Mouse (Mus musculus) midbrain, embryonic 13.5 days (tissue): ENCODE measurements around the gene Hist1h3b. TPM values are rescaled to one million over a fixed set of nuclear protein-coding genes. Genes with fewer than 3 reads are reported as not detected.
"Not testable (repeated sequence)": the region's sequence is repeated elsewhere in the genome, so short reads cannot be mapped to it uniquely, and the experiment has no call there.

ENCODE experiments used
- ATAC-seq: fragments of 200-750 bp; cut with Nextera tagmentation; 2 replicates; pipeline ENCODE4 v1.8.0; 2017; ENCODE audit warnings: mild to moderate bottlenecking, moderate TSS enrichment, moderate library complexity
- H3K27ac ChIP-seq: fragments of 300-500 bp; sonication (generic); 2 replicates; pipeline ENCODE4 v1.5.1; 2015; ENCODE audit warnings: inconsistent platforms, mild to moderate bottlenecking, moderate library complexity
- H3K27me3 ChIP-seq: fragments of 300-500 bp; sonication (generic); 2 replicates; pipeline ENCODE4 v1.6.1; 2015; ENCODE audit warnings: mild to moderate bottlenecking, inconsistent platforms
- H3K36me3 ChIP-seq: fragments of 300-500 bp; sonication (generic); 2 replicates; pipeline ENCODE4 v1.6.1; 2015; ENCODE audit warnings: mild to moderate bottlenecking, inconsistent platforms
- H3K4me1 ChIP-seq: fragments of 300-500 bp; sonication (generic); replicated peaks from 2 replicates; pipeline ENCODE4 v1.6.1; 2015; ENCODE audit warnings: inconsistent platforms
- H3K4me2 ChIP-seq: fragments of 300-500 bp; sonication (generic); replicated peaks from 2 replicates; pipeline ENCODE4 v1.6.1; 2015; ENCODE audit warnings: moderate library complexity, mild to moderate bottlenecking, inconsistent platforms
- H3K4me3 ChIP-seq: fragments of 300-500 bp; sonication (generic); replicated peaks from 2 replicates; pipeline ENCODE4 v1.5.1; 2015; ENCODE audit warnings: mild to moderate bottlenecking, inconsistent platforms
- H3K9ac ChIP-seq: fragments of 300-500 bp; sonication (generic); replicated peaks from 2 replicates; pipeline ENCODE4 v1.6.1; 2015; ENCODE audit warnings: mild to moderate bottlenecking, inconsistent platforms
- H3K9me3 ChIP-seq: fragments of 300-500 bp; sonication (generic); 2 replicates; pipeline ENCODE4 v1.6.1; 2016; ENCODE audit warnings: mild to moderate bottlenecking, inconsistent platforms
- WGBS: fragments of 180-500 bp; shearing (Covaris S2); methylation state at CpG from one replicate; pipeline ENCODE4 v1.1.7; 2015; 5-methylcytosine and 5-hydroxymethylcytosine counted together
- polyA plus RNA-seq: library from polyadenylated mRNA; unstranded; fragments of >200 nt; fragmentation: Nextera tagmentation; extraction: Ambion mirVana; gene quantifications from 2 replicates; pipeline ENCODE4 v1.2.1, GENCODE M21; 2015

Gene Hist1h3b
- 6.3 and 8.7 TPM in 2 replicates for polyA plus RNA-seq

DNA sequence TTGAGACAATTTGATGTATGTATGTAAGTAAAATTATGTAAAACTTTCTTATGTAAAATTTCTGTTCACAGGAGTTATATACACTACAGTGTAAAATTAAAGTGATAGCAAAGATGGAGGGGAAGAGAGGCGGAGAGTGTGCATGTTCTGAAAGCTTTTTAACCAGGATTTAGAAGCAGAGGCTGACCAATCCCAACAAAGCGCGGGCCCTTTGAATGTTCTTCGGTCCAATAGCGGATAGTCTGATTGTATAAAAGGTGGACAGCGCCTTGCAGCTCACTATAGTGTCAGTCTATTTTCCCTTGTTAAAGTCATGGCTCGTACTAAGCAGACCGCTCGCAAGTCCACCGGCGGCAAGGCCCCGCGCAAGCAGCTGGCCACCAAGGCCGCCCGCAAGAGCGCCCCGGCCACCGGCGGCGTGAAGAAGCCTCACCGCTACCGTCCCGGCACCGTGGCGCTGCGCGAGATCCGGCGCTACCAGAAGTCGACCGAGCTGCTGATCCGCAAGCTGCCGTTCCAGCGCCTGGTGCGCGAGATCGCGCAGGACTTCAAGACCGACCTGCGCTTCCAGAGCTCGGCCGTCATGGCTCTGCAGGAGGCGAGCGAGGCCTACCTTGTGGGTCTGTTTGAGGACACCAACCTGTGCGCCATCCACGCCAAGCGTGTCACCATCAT, at the start of gene Hist1h3b:
Gene Hist1h3b, plus strand, starts transcription at position 201 of the 675 bp plus-strand sequence.
- H3K27ac ChIP-seq = peak within 1 kb of the TSS; percentile 93
- H3K4me1 ChIP-seq = peaks cover 23% of the 10 kb centered on the region
- peak; percentile 85 for ATAC-seq
- H3K4me3 ChIP-seq = peak within 1 kb of the TSS; percentile 43
- H3K9me3 ChIP-seq, H3K36me3 ChIP-seq, H3K27me3 ChIP-seq: not testable (repeated sequence)
- 0% methylated on average over 17 of the region's 47 CpGs for WGBS
- peak within 1 kb of the TSS; percentile 61 for H3K9ac ChIP-seq
- H3K4me2 ChIP-seq = peak within 1 kb of the TSS; percentile 68

DNA sequence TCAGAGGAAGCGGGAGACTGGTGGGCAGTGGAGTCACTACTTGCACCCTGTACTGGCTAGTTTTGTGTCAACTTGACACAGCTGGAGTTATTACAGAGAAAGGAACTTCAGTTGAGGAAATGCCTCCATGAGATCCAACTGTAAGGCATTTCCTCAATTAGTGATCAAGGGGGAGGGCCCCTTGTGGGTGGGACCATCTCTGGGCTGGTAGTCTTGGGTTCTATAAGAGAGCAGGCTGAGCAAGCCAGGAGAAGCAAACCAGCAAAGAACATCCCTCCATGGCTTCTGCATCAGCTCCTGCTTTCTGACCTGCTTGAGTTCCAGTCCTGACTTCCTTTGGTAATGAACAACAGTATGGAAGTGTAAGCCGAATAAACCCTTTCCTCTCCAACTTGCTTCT, 49.3 kb upstream of the Hist1h3b start:
- H3K4me3 ChIP-seq, H3K9ac ChIP-seq, H3K4me1 ChIP-seq, H3K36me3 ChIP-seq, ATAC-seq, H3K27ac ChIP-seq, H3K9me3 ChIP-seq, H3K27me3 ChIP-seq, H3K4me2 ChIP-seq: not testable (repeated sequence)
- 87% methylated on average over 2 of the region's 2 CpGs for WGBS

DNA sequence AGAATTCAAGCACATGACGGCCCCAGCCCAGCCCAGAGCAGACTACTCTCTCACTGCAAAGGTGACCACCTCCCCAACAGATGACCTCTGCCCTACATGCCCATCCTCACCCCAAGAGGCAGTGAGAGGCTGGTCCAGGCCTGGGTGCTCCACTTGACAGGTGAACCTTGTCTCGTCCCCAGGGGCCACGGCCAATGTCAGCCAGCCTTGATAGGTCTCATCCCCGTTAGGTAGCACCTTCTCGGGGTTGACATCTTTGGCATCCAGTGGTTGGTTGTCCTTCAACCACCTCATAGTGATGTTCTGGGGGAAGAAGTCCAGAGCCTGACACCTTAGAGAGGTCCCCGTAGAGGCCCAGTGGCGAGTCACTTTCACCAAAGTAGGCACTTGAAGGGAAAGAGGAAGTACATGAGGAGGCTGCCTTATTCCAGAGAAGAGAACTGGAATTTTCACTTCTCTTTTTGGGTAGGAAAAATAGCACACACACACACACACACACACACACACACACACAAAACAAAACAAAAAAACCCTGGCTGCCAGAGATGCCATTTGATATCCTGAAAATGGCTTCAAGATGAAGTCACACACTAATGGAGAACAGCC, 46.2 kb upstream of the Hist1h3b start:
- no peak overlapping the region for H3K27ac ChIP-seq
- H3K36me3 ChIP-seq = no peaks in the 10 kb centered on the region
- WGBS = 88% methylated on average over 7 of the region's 7 CpGs
- H3K9ac ChIP-seq = no peak overlapping the region
- H3K27me3 ChIP-seq = no peaks in the 10 kb centered on the region
- H3K4me1 ChIP-seq = peaks cover 11% of the 10 kb centered on the region
- no peak overlapping the region for H3K4me3 ChIP-seq
- no peak for ATAC-seq
- H3K9me3 ChIP-seq = no peaks in the 10 kb centered on the region
- no peak overlapping the region for H3K4me2 ChIP-seq

DNA sequence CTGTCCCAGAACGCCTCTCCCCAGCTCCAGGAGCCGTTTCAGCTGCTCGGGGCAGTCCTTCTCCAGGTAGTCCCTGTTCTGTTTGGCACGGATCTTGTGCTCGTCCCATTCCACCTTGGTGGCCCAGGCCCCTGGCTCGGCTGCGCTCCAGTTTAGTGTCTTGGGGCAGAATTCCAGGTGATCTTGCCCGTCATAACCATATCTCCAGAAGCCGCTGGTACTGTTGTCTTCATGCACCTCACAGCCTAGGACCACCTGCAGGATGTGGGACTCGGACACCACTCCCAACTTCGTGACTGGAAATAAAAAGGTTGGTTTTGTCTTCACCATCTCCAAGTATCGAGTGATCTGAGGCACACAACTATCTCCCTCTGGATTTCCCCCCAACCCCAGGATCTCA, 45.3 kb upstream of the Hist1h3b start:
- no peak overlapping the region for H3K9ac ChIP-seq
- no peak for ATAC-seq
- H3K27me3 ChIP-seq = no peaks in the 10 kb centered on the region
- H3K4me3 ChIP-seq = no peak overlapping the region
- peaks cover 11% of the 10 kb centered on the region for H3K4me1 ChIP-seq
- no peak overlapping the region for H3K4me2 ChIP-seq
- no peaks in the 10 kb centered on the region for H3K9me3 ChIP-seq
- 91% methylated on average over 12 of the region's 12 CpGs for WGBS
- no peak overlapping the region for H3K27ac ChIP-seq
- no peaks in the 10 kb centered on the region for H3K36me3 ChIP-seq

DNA sequence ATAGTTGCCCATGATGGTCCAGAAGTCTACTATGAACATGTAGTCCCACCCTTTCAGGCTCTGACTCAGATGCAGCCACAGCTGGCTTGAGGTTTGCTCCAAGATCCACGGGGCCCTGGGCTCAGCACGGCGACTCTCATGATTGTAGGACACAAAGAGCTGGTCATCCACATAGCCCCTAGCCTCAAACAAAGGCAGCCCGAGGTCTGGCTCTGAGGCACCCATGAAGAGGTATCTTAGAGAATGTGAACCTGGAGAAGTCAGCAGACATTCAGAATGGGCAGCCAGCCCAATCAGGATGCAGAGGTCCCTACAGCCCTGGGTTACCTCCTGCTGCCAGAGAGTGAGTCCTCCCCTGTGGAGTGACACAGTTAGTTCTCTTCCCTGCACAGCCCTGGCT, 44.0 kb upstream of the Hist1h3b start:
- ATAC-seq = no peak
- Histone ChIP-seq H3K4me3 (no peak overlapping the region), H3K4me1 (peaks cover 11% of the 10 kb centered on the region), H3K27ac (no peak overlapping the region), H3K9ac (no peak overlapping the region), H3K4me2 (no peak overlapping the region), H3K27me3 (peaks cover 3% of the 10 kb centered on the region; the same call in 1 of the 2 replicates), H3K36me3 (no peaks in the 10 kb centered on the region), H3K9me3 (no peaks in the 10 kb centered on the region)
- WGBS = 81% methylated on average over 4 of the region's 4 CpGs

DNA sequence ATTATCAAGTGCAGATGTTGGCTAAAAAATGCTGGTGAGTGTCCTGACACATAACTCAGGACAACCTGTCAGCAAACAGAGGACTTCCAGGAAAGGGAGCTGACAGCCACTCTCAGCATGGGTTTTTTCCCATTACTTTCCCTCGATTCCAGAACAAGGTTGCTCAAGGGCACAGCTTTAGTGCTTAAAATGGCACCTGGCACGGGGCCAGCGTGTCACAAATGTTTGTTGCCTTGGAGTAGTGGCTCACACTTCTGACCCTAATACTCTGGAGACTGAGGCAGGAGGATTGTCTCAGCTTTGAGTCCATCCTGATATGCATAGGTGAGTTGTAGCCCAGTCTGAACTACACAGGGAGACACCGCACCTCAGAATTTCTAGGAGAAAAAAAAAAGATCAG, 43.4 kb upstream of the Hist1h3b start:
- no peak overlapping the region for H3K9ac ChIP-seq
- whole genome bisulfite sequencing = 73% methylated on average over 4 of the region's 4 CpGs
- H3K4me1 ChIP-seq = peaks cover 11% of the 10 kb centered on the region
- no peak overlapping the region for H3K27ac ChIP-seq
- no peak for ATAC-seq
- no peak overlapping the region for H3K4me2 ChIP-seq
- no peaks in the 10 kb centered on the region for H3K36me3 ChIP-seq
- H3K27me3 ChIP-seq = peaks cover 3% of the 10 kb centered on the region; the same call in 1 of the 2 replicates
- no peak overlapping the region for H3K4me3 ChIP-seq
- H3K9me3 ChIP-seq = no peaks in the 10 kb centered on the region

DNA sequence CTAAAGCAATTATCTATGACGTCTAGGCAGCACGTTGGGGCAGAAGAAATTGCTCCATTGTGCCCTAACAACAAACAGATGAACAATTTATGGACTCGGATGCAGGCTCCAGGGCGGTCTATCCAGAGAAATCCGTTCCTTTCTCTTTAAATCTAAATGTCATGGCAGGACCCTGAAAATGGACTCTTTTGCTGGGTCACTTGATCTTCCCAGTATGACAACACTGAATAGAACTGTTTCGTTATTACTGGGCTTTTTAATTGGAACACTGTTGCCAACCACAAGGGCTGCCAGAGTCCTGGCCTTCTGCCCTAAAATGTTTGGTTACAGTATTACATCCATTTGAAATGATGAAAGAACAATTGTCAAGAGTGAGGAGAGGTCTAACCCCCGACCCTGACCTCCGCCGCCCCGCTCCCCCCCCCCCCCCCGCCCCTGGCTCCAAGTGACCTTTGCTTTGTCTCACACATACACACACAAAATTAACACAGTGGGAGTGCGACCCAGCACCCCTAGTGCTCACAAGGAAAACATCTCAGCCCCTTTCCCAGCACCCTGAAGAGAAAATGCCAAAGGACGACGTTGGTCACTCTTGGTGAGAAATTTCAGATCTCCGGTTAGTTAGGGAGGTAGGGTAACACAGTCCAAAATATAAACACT, 42.2 kb upstream of the Hist1h3b start:
- H3K4me3 ChIP-seq = peak overlapping the region; percentile 33
- no peaks in the 10 kb centered on the region for H3K36me3 ChIP-seq
- peak overlapping the region; percentile 61 for H3K9ac ChIP-seq
- peak overlapping the region; percentile 57 for H3K4me2 ChIP-seq
- H3K9me3 ChIP-seq = no peaks in the 10 kb centered on the region
- ATAC-seq = peak; percentile 24; the same call in 1 of the 2 replicates
- H3K4me1 ChIP-seq = peaks cover 11% of the 10 kb centered on the region
- H3K27ac ChIP-seq = no peak overlapping the region
- WGBS = 21% methylated on average over 15 of the region's 15 CpGs
- peaks cover 3% of the 10 kb centered on the region; the same call in 1 of the 2 replicates for H3K27me3 ChIP-seq

DNA sequence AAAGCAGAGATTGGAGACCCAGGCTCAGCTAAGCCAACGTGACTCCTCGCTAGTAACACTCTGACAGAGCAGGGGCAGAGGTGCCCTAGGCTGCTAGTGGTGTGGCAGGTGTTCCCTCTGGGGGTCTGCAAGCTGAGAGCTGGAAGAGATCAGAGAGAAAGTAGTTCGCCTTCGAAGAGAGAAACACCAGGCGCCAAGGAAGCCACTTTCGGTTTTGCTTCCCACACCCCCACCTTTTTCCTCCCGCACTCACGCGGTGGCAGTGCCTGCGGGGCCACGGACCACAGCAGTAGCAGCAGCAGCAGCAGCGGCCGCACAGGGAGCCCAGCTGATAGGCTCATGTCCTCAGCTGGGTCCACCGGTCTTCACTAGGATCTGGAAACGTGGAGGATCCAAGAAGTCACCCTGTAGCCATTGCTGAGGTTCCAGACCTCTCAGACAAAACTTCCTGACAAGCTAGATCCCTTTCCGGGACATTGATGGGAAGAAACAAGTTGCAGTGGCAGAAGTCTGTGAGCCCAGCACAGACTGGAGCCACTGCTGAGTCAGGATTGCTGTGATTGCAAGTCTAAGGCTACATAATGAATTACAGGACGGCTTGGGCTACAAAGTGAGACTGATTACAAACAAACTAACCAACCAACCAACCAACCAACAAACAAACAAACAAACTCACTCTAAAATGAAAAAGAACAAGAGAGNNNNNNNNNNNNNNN, 41.5 kb upstream of the Hist1h3b start, which contains the start of gene Hfe:
Gene Hfe, minus strand, starts transcription at position 481 of the 716 bp plus-strand sequence.
- H3K4me1 ChIP-seq = peaks cover 11% of the 10 kb centered on the region
- no peak within 1 kb of the TSS for H3K27ac ChIP-seq
- H3K9ac ChIP-seq = peak within 1 kb of the TSS; percentile 61
- no peaks in the 10 kb centered on the region for H3K9me3 ChIP-seq
- peak within 1 kb of the TSS; percentile 33 for H3K4me3 ChIP-seq
- peak; percentile 70 for ATAC-seq
- H3K36me3 ChIP-seq = no peaks in the 10 kb centered on the region
- 6% methylated on average over 17 of the region's 17 CpGs for WGBS
- peaks cover 3% of the 10 kb centered on the region; the same call in 1 of the 2 replicates for H3K27me3 ChIP-seq
- peak within 1 kb of the TSS; percentile 57 for H3K4me2 ChIP-seq

DNA sequence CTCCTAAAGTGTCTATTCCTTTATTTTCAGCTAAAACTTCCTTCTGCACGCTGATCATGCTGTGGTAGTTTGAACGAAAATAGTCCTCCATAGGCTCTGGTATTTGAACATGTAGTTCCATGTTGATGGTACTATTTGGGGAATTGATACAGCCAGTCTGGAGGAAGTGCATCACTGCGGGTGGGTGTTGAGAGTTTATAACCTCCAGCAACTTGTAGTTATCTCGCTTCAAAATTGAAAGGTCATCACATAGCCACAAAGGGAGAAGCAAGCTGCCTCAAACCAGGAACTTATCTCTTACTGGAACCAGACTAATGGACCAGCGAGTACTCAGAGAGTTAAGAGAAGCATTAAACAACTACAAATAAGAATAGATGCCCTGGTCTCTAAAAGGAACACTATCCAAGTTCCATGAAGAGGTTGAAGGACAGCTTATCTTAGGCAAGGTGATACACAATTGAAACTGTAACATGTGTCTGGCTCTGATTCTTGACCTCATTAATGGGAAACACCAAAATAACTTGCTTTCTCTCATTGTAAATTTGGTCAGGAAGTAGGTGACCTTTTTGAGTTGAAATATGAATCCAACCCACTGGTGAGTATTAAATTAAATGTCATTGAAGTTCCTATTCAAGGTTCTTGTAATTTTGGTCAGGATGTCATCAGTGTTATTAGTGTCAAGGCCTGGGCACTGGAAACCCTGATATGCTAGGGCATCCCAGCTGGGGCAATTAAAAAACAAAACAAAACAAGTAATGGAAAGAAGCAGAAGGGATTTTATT, 35.6 kb upstream of the Hist1h3b start:
- no peak overlapping the region for H3K4me2 ChIP-seq
- peaks cover 3% of the 10 kb centered on the region; the same call in 1 of the 2 replicates for H3K27me3 ChIP-seq
- WGBS = 88% methylated on average over 5 of the region's 5 CpGs
- H3K36me3 ChIP-seq = no peaks in the 10 kb centered on the region
- no peaks in the 10 kb centered on the region for H3K4me1 ChIP-seq
- no peak overlapping the region for H3K4me3 ChIP-seq
- ATAC-seq = no peak
- H3K9ac ChIP-seq = no peak overlapping the region
- no peaks in the 10 kb centered on the region for H3K9me3 ChIP-seq
- H3K27ac ChIP-seq = no peak overlapping the region

DNA sequence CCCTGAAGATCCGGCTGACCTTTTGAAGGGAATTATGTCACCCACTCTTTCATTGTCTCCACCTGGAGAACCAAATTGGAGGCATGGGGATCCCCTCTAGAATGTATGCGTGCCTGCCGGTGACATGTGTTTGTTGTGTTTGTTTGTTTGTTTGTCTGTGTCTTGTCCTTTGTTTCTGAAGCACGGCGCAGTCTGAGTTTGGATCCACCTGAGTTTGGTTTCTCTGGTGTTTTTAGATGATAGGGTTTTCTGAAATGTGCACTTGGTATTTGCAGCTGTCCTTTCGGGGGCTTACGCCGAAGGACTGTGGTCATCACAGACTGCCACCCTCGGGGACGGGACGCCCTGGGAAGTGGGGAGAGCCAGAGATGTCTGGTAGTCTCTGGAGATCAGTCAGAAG, 34.9 kb upstream of the Hist1h3b start:
- no peaks in the 10 kb centered on the region for H3K4me1 ChIP-seq
- H3K4me3 ChIP-seq = no peak overlapping the region
- H3K9ac ChIP-seq = no peak overlapping the region
- no peak for ATAC-seq
- WGBS = 62% methylated on average over 11 of the region's 11 CpGs
- no peaks in the 10 kb centered on the region for H3K9me3 ChIP-seq
- no peaks in the 10 kb centered on the region for H3K27me3 ChIP-seq
- H3K4me2 ChIP-seq = no peak overlapping the region
- no peak overlapping the region for H3K27ac ChIP-seq
- no peaks in the 10 kb centered on the region for H3K36me3 ChIP-seq

DNA sequence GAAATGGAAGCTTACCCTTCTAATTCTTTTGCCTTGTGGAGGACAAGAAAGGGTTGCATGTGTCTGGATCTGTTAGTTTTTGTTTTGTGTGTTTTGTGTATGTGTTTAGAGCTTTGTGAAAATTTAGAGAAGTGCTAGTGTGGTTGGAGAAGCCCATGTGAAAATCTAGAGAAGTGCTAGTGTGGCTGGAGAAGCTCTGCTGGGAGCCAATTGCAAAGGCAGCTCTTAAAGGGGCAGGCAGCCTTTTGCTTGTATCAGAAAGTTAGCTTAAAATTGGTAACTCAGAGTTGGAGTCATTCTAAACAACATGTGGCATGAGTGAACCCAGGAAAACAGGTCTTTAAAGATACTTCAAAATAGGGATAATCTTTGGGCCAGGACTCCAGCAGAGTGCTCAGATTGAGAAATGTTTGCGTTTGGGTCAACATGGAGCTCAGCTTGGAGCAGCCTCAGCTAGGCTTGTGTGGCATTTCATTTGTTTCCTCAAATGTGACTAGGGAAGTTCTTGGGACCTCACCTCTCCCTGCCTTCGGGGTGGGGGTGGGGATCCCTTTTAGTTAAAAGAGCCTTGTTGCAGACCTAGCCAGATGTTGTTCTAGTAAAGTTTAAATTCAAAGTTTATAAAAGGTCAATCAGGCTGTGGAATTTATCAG, 34.3 kb upstream of the Hist1h3b start:
- not testable (repeated sequence) for H3K9me3 ChIP-seq, ATAC-seq, H3K27me3 ChIP-seq, H3K4me2 ChIP-seq, H3K27ac ChIP-seq, H3K9ac ChIP-seq, H3K36me3 ChIP-seq, H3K4me3 ChIP-seq, H3K4me1 ChIP-seq
- 19% methylated on average over 2 of the region's 2 CpGs for WGBS
